Mouse (Mus musculus): ENCODE results near the gene Gm11011. TPM values are rescaled to one million over a fixed set of nuclear protein-coding genes. Genes with fewer than 3 reads are reported as not detected.

Gene Gm11011
- not detected in 2 replicates for polyA plus RNA-seq (2012; rRNA removed)

GRCm38 (mm10) chr2:169587645-169588044 lies at the start of gene Gm11011:
Gene Gm11011 (minus strand): TSS chr2:169587745.

GRCm38 (mm10) chr2:169632338-169633151 lies 45.0 kb upstream of the Gm11011 start, which contains the start of gene Tshz2:
Gene Tshz2 (plus strand): TSS chr2:169633013.

Other genes starting within 250 kb of the Gm11011 start
- 38.9 and 48.9 TPM in 2 replicates for gene Tshz2, start 45.3 kb upstream of the Gm11011 start, polyA plus RNA-seq (2012; rRNA removed)

All from ovary, adult 2 months (tissue).